ENCODE assay signal across 8 mouse cellular contexts in the genomic region with DNA sequence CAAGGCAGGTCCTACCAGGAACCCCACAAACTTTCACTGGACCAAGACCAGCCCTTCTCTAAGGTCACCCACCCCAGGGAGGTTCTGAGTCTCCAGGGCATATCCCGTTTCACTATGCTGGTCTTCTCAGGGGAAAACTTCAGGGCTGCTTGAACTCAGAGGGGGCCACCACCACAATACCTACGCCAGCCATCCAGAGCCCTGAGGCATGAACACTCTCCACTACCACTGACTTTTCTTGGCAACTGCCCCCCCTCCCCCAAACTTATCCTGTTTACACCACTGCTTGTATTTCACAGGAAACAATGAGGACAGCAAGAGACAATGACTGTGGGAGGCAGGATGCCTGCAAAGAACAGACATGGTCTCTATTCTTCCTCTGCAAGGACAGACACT. TPM values are rescaled to one million over a fixed set of nuclear protein-coding genes. Genes with fewer than 3 reads are reported as not detected.
DNase-seq lines count a peak whose midpoint lies in the region; ATAC-seq lines count a peak whose summit lies in the region.

No protein-coding gene starts in this region.

- WGBS in heart, embryonic 13.5 days: 57% methylated on average over 2 of the region's 2 CpGs

- no peaks in the 10 kb centered on the region for H3K9me3 ChIP-seq in heart, embryonic 13.5 days

- ATAC-seq in heart, embryonic 13.5 days (ENCODE audit: extremely low read depth, insufficient number of reproducible peaks, low FRiP score, low TSS enrichment): no peak
- peak; percentile 1; the same call in 1 of the 2 replicates for ATAC-seq in megakaryocyte progenitor cell, adult 5-6 weeks (replicated peaks; ENCODE audit: poor library complexity)

- 0 out of 2 replicates have a peak overlapping the region, but pooled peaks have one; percentile 30 for H3K9ac ChIP-seq in heart, embryonic 13.5 days

- peak overlapping the region; percentile 2; the same call in 1 of the 2 replicates for H3K4me2 ChIP-seq in heart, embryonic 13.5 days

- H3K4me3 ChIP-seq in heart, embryonic 13.5 days: no peak overlapping the region

- H3K27ac ChIP-seq in heart, embryonic 13.5 days (replicated peaks): peak overlapping the region; percentile 70

- peak; percentile 47 to 54 for DNase-seq in B cell, adult 2 months
- peak; percentile 50 for DNase-seq in R1 (ENCODE audit: low read depth, low spot score)
- DNase-seq in kidney, postnatal 14 days: peak; percentile 72
- no peak for DNase-seq in layer of hippocampus, adult 11-12 months (ENCODE audit: low spot score)
- DNase-seq in urinary bladder, postnatal 36 days (ENCODE audit: low spot score in 2 of 2): no peak
- DNase-seq in frontal cortex, postnatal 14 days (ENCODE audit: low spot score in 2 of 2): no peak

- no peaks in the 10 kb centered on the region for H3K27me3 ChIP-seq in heart, embryonic 13.5 days (replicated peaks)

- no peaks in the 10 kb centered on the region for H3K36me3 ChIP-seq in heart, embryonic 13.5 days

- H3K4me1 ChIP-seq in heart, embryonic 13.5 days: peaks cover 88% of the 10 kb centered on the region

RNA-seq across cellular contexts. Expression of gene Tspan14, which starts 7.6 kb away (rescaled TPM):
- polyA plus RNA-seq in heart, embryonic 13.5 days (2015; fragmentation: Nextera tagmentation; extraction: Ambion mirVana): 40.8 and 42.0 TPM in 2 replicates
- 30.7 and 36.6 TPM in 2 replicates for total RNA-seq in megakaryocyte progenitor cell, adult 5-6 weeks (2015)
- 35.6 and 42.0 TPM in 2 replicates for total RNA-seq in megakaryocyte progenitor cell, adult 5-6 weeks (2017)

RNA-seq across cellular contexts. Expression of gene Fam213a, which starts 54.6 kb away (rescaled TPM):
- 48.6 and 50.4 TPM in 2 replicates for polyA plus RNA-seq in heart, embryonic 13.5 days (2015; fragmentation: Nextera tagmentation; extraction: Ambion mirVana)
- 10.8 and 20.4 TPM in 2 replicates for total RNA-seq in megakaryocyte progenitor cell, adult 5-6 weeks (2015)
- total RNA-seq in megakaryocyte progenitor cell, adult 5-6 weeks (2017): 8.7 and 15.3 TPM in 2 replicates

Comparison
In these comparisons a context has a peak if more than half of its experiments do, and no peak if none do; other contexts are left out.
1. DNase-seq: peak in B cell, adult 2 months (2 of 2), R1 (single experiment) and kidney, postnatal 14 days (single experiment); none in layer of hippocampus, adult 11-12 months (single experiment), urinary bladder, postnatal 36 days (0 of 2) and frontal cortex, postnatal 14 days (0 of 2).